Mouse (Mus musculus) G1E (cell line): Measurements from ENCODE around the gene Pdcd7. TPM values are rescaled to one million over a fixed set of nuclear protein-coding genes. Genes with fewer than 3 reads are reported as not detected.

ENCODE experiments used
- ATAC-seq: 2 replicates; pipeline ENCODE4 v1.8.0; 2016; ENCODE audit warnings: mild to moderate bottlenecking; ENCODE audit not compliant: insufficient number of reproducible peaks, poor library complexity, low FRiP score, severe bottlenecking; ENCODE audit errors: extremely low read depth
- DNase-seq: peaks from one replicate; pipeline ENCODE4 v3.0.0; 2012; ENCODE audit warnings: low spot score
- H3K27me3 ChIP-seq: 2 replicates; pipeline ENCODE4 v1.6.1; 2012; ENCODE audit warnings: mild to moderate bottlenecking, low read length, inconsistent platforms; ENCODE audit not compliant: insufficient read depth
- H3K36me3 ChIP-seq: replicated peaks from 2 replicates; pipeline ENCODE3; 2012; ENCODE audit warnings: mild to moderate bottlenecking, inconsistent platforms
- H3K4me1 ChIP-seq: 2 replicates; pipeline ENCODE4 v1.6.1; 2012; ENCODE audit warnings: low read depth, low read length, inconsistent platforms, mixed read lengths; ENCODE audit not compliant: insufficient read depth
- H3K4me3 ChIP-seq: 2 replicates; pipeline ENCODE4 v1.5.1; 2012; ENCODE audit warnings: low read depth, mild to moderate bottlenecking, inconsistent platforms, low read length, moderate library complexity, mixed read lengths
- H3K9me3 ChIP-seq: replicated peaks from 2 replicates; pipeline ENCODE4 v1.6.1; 2012; ENCODE audit warnings: inconsistent platforms
- CTCF ChIP-seq: IDR thresholded peaks from 2 replicates; pipeline ENCODE4 v1.5.1; 2012; ENCODE audit warnings: low read depth, low read length, inconsistent platforms, mixed read lengths
- GATA1 ChIP-seq: IDR thresholded peaks from 2 replicates; pipeline ENCODE4 v1.6.1; 2012; ENCODE audit warnings: borderline replicate concordance, low read length, inconsistent platforms, mixed read lengths
- GATA2 ChIP-seq: IDR thresholded peaks from 2 replicates; pipeline ENCODE4 v1.6.1; 2012; ENCODE audit warnings: low read depth, low read length, inconsistent platforms, borderline replicate concordance
- POLR2AphosphoS5 ChIP-seq: IDR thresholded peaks from 2 replicates; pipeline ENCODE4 v1.6.1; 2012; ENCODE audit warnings: low read depth, low read length, inconsistent platforms; ENCODE audit not compliant: insufficient replicate concordance
- TAL1 ChIP-seq: conservative IDR thresholded peaks from 2 replicates; pipeline ENCODE4 v1.6.1; 2012; ENCODE audit warnings: low read depth, low read length, inconsistent platforms, mixed read lengths
- polyA plus RNA-seq: library from polyadenylated mRNA; stranded (reverse); fragments of >175 nt; gene quantifications from 2 replicates; pipeline ENCODE4 v1.2.3, GENCODE M21; 2012
- total RNA-seq, 2 experiments: library from RNA; stranded (forward) in 1 of 2; stranded (reverse) in 1 of 2; fragments of 200-1000 nt in 1 of 2; fragments of >200 nt in 1 of 2; fragmentation: Nextera tagmentation in 1 of 2; gene quantifications; 2 replicates each; pipeline ENCODE4 v1.2.3; 2014 to 2017

Gene Pdcd7
- total and polyA plus RNA-seq, 3 experiments: 10.2 to 29.9 (median 22.7) TPM

DNA sequence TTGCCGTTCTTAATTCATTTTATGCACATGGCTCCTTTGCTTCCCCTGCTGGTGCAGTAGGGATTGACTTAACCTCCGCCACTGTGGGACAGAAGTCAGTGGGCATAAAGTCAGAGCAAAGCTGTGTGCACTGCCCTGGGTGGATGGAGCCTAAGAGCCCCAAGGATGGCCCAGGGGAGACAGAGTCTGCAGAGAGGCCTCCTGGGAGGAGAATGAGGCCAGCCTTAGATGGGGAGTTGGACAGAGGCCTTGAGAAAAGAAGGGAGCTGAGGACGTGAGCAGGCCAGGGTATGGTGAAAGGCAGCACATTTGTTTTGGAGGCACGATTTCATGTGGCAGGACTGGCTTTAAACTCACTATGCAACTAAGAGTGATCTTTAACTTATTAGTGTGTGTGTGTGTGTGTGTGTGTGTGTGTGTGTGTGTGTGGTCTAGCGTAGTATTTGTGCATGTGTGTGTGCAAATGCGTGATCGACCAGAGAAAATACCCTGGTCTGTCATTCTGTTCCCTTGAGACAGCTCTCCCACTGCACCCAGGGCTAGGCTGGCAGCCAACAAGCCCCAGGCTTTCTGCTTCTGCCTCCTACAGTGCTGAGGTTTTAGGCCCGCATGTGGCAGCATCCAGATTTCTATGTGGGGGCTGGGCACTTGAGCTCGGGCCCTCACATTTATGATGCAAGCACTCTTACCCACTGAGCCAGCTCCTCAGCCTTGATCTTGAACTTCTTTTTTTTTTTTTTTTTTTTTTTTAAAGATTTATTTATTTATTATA is 29.4 kb downstream of the Pdcd7 start:
- Histone ChIP-seq H3K4me3 (no peak overlapping the region), H3K36me3 (peaks cover 4% of the 10 kb centered on the region), H3K4me1 (no peaks in the 10 kb centered on the region), H3K27me3 (peaks cover 30% of the 10 kb centered on the region), H3K9me3 (no peaks in the 10 kb centered on the region)
- ATAC-seq (no peak), DNase-seq (no peak)
- TF ChIP-seq CTCF (no peak), POLR2AphosphoS5 (no peak), TAL1 (no peak), GATA1 (no peak), GATA2 (no peak)

DNA sequence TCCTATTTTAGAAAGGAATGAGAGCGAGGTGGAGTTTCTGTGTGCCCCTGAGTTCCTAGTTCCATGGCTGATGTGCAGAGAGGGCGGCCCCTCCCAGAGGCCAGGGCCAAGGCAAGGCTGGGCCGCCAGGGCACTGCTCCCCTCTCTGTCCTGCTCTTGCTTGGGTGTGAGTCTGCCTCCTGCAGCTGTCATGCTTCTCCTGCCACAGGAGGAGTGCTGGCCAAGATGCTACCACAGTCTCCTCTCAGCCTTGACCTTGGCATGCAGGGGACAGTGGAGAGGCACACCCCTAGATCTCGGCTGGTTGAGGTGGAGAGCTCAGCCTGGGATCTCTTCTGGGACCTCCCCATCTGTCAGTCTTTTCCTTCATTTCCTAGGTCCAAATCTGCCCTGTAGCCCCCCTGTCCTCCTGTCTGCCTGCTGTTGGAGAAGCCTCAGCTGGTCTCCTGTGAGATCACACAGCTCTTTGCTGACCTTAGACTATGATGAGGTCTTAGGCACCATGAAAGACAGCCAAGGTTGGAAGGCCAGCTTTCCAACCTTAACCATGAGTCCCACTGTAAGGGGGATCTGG is 35.2 kb downstream of the Pdcd7 start:
- TF ChIP-seq GATA1: no peak
- no peak for TF ChIP-seq TAL1
- TF ChIP-seq CTCF: no peak
- no peak for TF ChIP-seq GATA2
- TF ChIP-seq POLR2AphosphoS5: no peak
- no peak overlapping the region for H3K4me3 ChIP-seq
- DNase-seq: no peak
- no peaks in the 10 kb centered on the region for H3K9me3 ChIP-seq
- H3K36me3 ChIP-seq: no peaks in the 10 kb centered on the region
- H3K4me1 ChIP-seq: 0 out of 2 replicates have a peak, but pooled peaks cover 3% of the 10 kb centered on the region
- peaks cover 68% of the 10 kb centered on the region for H3K27me3 ChIP-seq
- ATAC-seq: no peak

DNA sequence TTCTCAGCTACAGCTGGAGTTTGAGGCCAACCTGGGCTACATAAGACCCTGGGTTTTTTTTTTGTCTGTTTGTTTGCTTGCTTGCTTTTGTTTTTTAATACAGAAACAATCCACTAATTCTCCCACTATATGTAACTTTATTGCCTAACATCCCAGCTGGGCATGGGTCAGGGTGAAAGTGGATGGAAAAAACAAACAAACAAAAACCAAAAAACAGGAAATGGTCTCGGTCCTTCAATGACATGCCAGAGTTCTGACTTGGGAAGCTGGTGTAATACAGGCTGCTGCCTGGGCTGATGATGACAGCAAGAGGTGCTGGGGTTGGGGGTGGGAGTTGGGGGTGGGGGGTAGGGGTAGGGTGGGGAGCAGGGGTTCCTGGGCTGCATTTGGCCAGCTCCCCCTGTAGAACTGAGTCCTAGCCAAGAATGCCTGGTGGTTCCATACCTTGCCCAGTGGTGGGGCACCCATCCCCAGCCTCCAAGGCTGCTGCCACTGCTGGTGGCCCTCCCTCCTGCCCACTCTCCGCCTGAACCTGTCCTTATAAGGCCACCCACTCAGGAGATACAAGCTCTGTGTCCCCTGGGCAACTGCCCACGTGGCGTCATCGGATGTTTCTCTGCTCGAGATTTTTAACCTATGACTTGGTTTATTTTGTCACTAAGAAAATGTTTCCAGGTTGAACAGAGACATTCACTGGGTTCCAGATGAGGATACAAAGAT is 36.3 kb downstream of the Pdcd7 start:
- Histone ChIP-seq H3K36me3 (no peaks in the 10 kb centered on the region), H3K4me3 (no peak overlapping the region), H3K4me1 (0 out of 2 replicates have a peak, but pooled peaks cover 3% of the 10 kb centered on the region), H3K9me3 (no peaks in the 10 kb centered on the region), H3K27me3 (peaks cover 65% of the 10 kb centered on the region)
- DNase-seq: no peak
- no peak for ATAC-seq
- TF ChIP-seq GATA1 (no peak), GATA2 (no peak), CTCF (no peak), TAL1 (no peak), POLR2AphosphoS5 (no peak)

DNA sequence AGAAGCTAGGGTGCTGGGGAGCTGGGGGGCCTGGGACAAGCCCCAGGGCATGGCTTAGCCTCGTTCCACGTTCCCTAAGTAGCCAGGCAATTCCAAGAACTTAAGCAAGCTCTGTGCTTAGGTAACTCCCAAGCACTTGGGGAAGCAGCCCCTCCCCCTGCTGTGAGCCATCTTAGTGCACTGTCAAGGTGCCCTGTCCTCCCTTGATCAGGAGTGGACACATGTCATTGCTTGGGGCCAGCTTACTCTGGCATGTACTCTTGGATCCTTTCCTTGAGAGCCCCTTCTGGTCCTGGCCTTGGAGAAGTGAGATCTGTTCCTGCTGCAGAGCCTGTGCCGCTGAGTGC is 36.8 kb downstream of the Pdcd7 start:
- no peaks in the 10 kb centered on the region for H3K36me3 ChIP-seq
- no peaks in the 10 kb centered on the region for H3K9me3 ChIP-seq
- no peak overlapping the region for H3K4me3 ChIP-seq
- ATAC-seq: no peak
- 0 out of 2 replicates have a peak, but pooled peaks cover 3% of the 10 kb centered on the region for H3K4me1 ChIP-seq
- H3K27me3 ChIP-seq: peaks cover 62% of the 10 kb centered on the region
- DNase-seq: no peak
- no peak for TF ChIP-seq GATA2
- no peak for TF ChIP-seq POLR2AphosphoS5
- no peak for TF ChIP-seq CTCF
- no peak for TF ChIP-seq TAL1
- no peak for TF ChIP-seq GATA1

DNA sequence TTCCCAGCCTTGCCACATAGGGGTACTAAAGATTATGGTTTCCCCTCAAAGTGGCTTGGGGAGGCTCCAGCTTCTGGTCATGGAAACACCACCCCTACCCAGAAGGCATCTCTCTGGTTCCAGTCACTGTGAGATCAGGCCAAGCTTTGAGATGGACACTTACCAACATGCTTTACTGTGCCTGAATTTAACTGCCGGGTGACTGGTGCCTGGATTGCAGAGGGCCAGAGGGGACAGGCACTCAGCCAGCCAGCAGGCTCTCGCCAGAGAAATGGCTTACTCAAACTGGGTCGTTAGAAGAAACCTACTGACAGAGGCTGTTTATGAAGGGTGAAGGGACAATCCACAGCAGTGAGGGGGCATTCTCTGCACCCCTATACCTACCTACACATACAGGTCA is 38.4 kb downstream of the Pdcd7 start:
- H3K27me3 ChIP-seq: peaks cover 52% of the 10 kb centered on the region
- no peaks in the 10 kb centered on the region for H3K36me3 ChIP-seq
- TF ChIP-seq GATA2 (no peak), GATA1 (no peak), POLR2AphosphoS5 (no peak), TAL1 (no peak), CTCF (no peak)
- ATAC-seq (no peak), DNase-seq (no peak)
- 0 out of 2 replicates have a peak, but pooled peaks cover 3% of the 10 kb centered on the region for H3K4me1 ChIP-seq
- H3K4me3 ChIP-seq: no peak overlapping the region
- H3K9me3 ChIP-seq: no peaks in the 10 kb centered on the region

DNA sequence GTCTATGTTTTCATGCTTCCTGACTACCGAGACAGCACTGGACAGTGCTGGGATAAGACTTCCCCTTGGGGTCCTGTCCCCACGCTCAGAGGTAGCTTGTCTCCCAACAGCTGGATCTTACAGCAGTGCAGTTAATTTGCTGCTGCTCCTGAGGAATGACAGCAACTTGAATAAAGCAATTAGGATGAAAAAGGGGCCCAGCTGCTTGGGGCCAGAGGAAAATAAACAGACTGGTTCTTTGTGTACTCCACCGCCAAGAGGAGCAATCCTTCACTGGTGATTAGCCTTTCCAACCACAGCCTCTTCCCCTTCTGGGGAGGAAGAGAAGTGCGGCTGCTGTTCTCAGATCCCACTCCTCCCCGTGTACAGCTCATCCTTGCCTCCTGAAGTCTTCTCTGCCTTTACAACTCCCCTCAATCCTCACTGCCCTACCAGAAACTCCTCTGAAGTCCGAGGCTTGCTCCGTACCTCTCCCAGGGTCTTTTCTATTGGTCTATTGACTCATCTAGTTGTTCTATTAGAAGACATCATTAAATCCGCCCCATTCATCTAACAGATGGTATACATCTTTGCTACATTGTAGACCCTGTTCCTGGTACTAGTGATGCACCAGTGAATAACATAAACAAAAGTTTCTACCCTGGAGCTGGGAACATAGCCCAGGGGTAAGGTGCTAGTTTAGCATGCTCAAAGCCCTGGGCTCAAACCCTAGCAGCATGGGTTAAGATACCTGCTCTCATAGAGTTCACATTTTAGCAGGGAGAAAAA is 40.7 kb downstream of the Pdcd7 start:
- ATAC-seq: no peak
- Histone ChIP-seq H3K9me3 (peaks cover 5% of the 10 kb centered on the region), H3K4me1 (0 out of 2 replicates have a peak, but pooled peaks cover 3% of the 10 kb centered on the region), H3K27me3 (peaks cover 45% of the 10 kb centered on the region), H3K4me3 (no peak overlapping the region), H3K36me3 (no peaks in the 10 kb centered on the region)
- TF ChIP-seq POLR2AphosphoS5 (no peak), GATA1 (no peak), TAL1 (no peak), CTCF (no peak), GATA2 (no peak)
- no peak for DNase-seq
